Mouse (Mus musculus) ES-E14 (cell line): ENCODE measurements around the gene St6galnac3. TPM values are rescaled to one million over a fixed set of nuclear protein-coding genes. Genes with fewer than 3 reads are reported as not detected.

ENCODE experiments used
- DNase-seq: peaks from one replicate; pipeline ENCODE4 v3.0.0-alpha.2; 2013; ENCODE audit warnings: low read depth, low spot score
- H3K27ac ChIP-seq: 2 replicates; pipeline ENCODE4 v1.5.1; 2012; ENCODE audit warnings: low read depth, mild to moderate bottlenecking, low read length, moderate library complexity, mixed read lengths; ENCODE audit not compliant: poor library complexity, insufficient read depth, severe bottlenecking
- H3K36me3 ChIP-seq: 2 replicates; pipeline ENCODE4 v1.6.1; 2012; ENCODE audit warnings: mild to moderate bottlenecking, low read length, moderate library complexity, mixed read lengths; ENCODE audit not compliant: control insufficient read depth, poor library complexity, insufficient read depth, severe bottlenecking
- H3K4me1 ChIP-seq, 2 experiments: fragments of 150-350 bp in 1 of 2; sonication (generic) in 1 of 2; 2 replicates each; pipeline ENCODE4 v1.6.1; 2012; ENCODE audit warnings: low read length in 2 of 2, mild to moderate bottlenecking in 1 of 2, mixed read lengths in 1 of 2; ENCODE audit not compliant: control insufficient read depth in 2 of 2, insufficient read depth in 2 of 2, poor library complexity in 1 of 2
- H3K4me3 ChIP-seq, 2 experiments: fragments of 150-350 bp in 1 of 2; sonication (generic) in 1 of 2; 2 replicates each; pipeline ENCODE4 v1.5.1; 2012; ENCODE audit warnings: low read length in 2 of 2, low read depth in 1 of 2, mild to moderate bottlenecking in 1 of 2, mixed read lengths in 1 of 2; ENCODE audit not compliant: insufficient read depth in 1 of 2, poor library complexity in 1 of 2, severe bottlenecking in 1 of 2
- H3K9ac ChIP-seq: 2 replicates; pipeline ENCODE4 v1.6.1; 2012; ENCODE audit warnings: low read depth, mild to moderate bottlenecking, low read length, mixed read lengths; ENCODE audit not compliant: poor library complexity, insufficient read depth, severe bottlenecking
- H3K9me3 ChIP-seq: fragments of 150-350 bp; sonication (generic); 2 replicates; pipeline ENCODE4 v1.6.1; 2012; ENCODE audit warnings: low read depth, mild to moderate bottlenecking, low read length; ENCODE audit not compliant: control insufficient read depth, insufficient read depth
- CHD2 ChIP-seq: IDR thresholded peaks from 2 replicates; pipeline ENCODE4 v1.6.1; 2014; ENCODE audit warnings: mild to moderate bottlenecking, low read depth, low read length, inconsistent platforms
- HCFC1 ChIP-seq: IDR thresholded peaks from 2 replicates; pipeline ENCODE4 v1.6.1; 2012; ENCODE audit warnings: low read length, inconsistent platforms, borderline replicate concordance; ENCODE audit not compliant: insufficient read depth
- MAFK ChIP-seq: IDR thresholded peaks from 2 replicates; pipeline ENCODE4 v1.6.1; 2014; ENCODE audit warnings: mild to moderate bottlenecking, low read depth, low read length, inconsistent platforms; ENCODE audit not compliant: insufficient read depth
- ZC3H11A ChIP-seq: IDR thresholded peaks from 2 replicates; pipeline ENCODE4 v1.6.1; 2012; ENCODE audit warnings: low read depth, mild to moderate bottlenecking, inconsistent platforms, low read length, borderline replicate concordance
- ZNF384 ChIP-seq: IDR thresholded peaks from 2 replicates; pipeline ENCODE4 v1.6.1; 2012; ENCODE audit warnings: low read depth, low read length, inconsistent platforms
- in situ Hi-C, 2 experiments: fragments of 600-800 bp; cut with MboI; formaldehyde crosslinking; loops; one replicate each; pipeline ENCODE4 v1.15.1; 2025; ENCODE audit warnings: low sequenced_read_pairs in 2 of 2, inconsistent platforms in 1 of 2; ENCODE audit not compliant: unreplicated experiment in 2 of 2
- total RNA-seq: library from RNA; depleted of rRNA; stranded (reverse); fragments of 300-350 nt; gene quantifications from 2 replicates; pipeline ENCODE4 v1.2.3, GENCODE M21; 2012

St6galnac3 gene
- total RNA-seq, 1 experiment = 3.8 TPM

- no peak overlapping the region for H3K27ac ChIP-seq
- H3K36me3 ChIP-seq = no peaks in the 10 kb centered on the region
- 0 out of 2 replicates have a peak, but pooled peaks have one; percentile 30 for TF ChIP-seq ZC3H11A
- TF ChIP-seq HCFC1 = no peak
Measured at GRCm38 (mm10) chr3:153250598-153251257, 474.2 kb downstream of the St6galnac3 start.

GRCm38 (mm10) chr3:153248866-153249265 lies 476.1 kb downstream of the St6galnac3 start:
- H3K27ac ChIP-seq = no peak overlapping the region
- no peak for DNase-seq
- no peak for TF ChIP-seq HCFC1
- TF ChIP-seq MAFK = no peak
- no peak for TF ChIP-seq ZC3H11A
- no peak for TF ChIP-seq CHD2
- TF ChIP-seq ZNF384 = no peak
- H3K4me1 ChIP-seq = peaks cover 0 to 2% of the 10 kb centered on the region in 2 experiments; a peak in 1 of 4 replicates
- no peaks in the 10 kb centered on the region for H3K36me3 ChIP-seq
- in situ Hi-C loops = no loop called here
- no peak overlapping the region for H3K4me3 ChIP-seq
- H3K9me3 ChIP-seq = no peaks in the 10 kb centered on the region
- H3K9ac ChIP-seq = no peak overlapping the region

More at GRCm38 (mm10) chr3:153250598-153251257, 474.2 kb downstream of the St6galnac3 start:
- peaks cover 0 to 2% of the 10 kb centered on the region in 2 experiments; a peak in 1 of 4 replicates for H3K4me1 ChIP-seq
- DNase-seq = peak; percentile 87
- no peak overlapping the region for H3K4me3 ChIP-seq
- in situ Hi-C loops = no loop called here
- H3K9ac ChIP-seq = no peak overlapping the region
- no peaks in the 10 kb centered on the region for H3K9me3 ChIP-seq

DNA sequence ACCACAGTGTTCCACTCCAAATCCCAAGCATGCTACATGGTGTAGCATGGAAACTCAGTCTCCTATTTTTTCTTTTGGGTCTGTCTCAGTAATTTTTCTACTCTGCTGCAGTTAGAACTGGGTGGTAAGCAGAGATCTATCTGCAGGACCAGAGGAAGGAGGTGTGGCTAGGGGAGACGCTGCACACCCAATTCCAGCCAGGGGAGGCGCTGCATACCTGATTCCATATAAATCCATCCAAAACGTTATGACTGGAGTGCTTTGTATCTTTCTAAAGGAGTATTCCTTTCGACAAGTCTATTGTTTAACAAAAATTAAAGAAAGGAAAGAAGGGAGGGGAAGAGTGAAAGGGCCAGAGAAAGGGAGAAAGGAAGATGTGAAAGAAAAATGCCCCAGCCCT lies 476.9 kb downstream of the St6galnac3 start:
- no peak for DNase-seq
- no peak for TF ChIP-seq HCFC1
- TF ChIP-seq ZNF384 = no peak
- TF ChIP-seq MAFK = no peak
- TF ChIP-seq ZC3H11A = no peak
- no peak for TF ChIP-seq CHD2
- H3K9me3 ChIP-seq = no peaks in the 10 kb centered on the region
- no peak overlapping the region for H3K9ac ChIP-seq
- no peak overlapping the region for H3K4me3 ChIP-seq
- in situ Hi-C loops = no loop called here
- no peaks in the 10 kb centered on the region for H3K36me3 ChIP-seq
- H3K4me1 ChIP-seq = peaks cover 0 to 2% of the 10 kb centered on the region in 2 experiments; a peak in 1 of 4 replicates
- H3K27ac ChIP-seq = no peak overlapping the region

DNA sequence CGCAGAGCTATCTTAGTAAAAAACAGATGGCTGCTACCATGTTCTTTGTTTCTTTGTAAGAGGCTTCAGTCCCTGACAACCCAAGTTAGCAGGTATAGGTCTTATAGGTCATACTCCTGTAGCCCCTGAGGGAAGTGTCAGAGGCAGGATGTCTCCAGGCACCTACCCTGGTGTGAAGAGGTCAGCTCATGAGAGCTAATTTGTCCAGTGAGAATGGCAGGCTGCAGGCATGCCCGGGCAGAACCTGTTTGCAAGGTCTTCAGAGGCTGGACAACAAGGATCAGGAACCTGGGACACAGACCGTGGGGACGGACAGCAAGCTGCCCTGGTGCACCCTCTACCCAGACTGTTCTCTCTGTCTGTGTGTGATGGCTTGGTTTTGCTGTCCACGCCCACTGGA lies 482.4 kb downstream of the St6galnac3 start:
- H3K9me3 ChIP-seq = no peaks in the 10 kb centered on the region
- DNase-seq = no peak
- H3K36me3 ChIP-seq = no peaks in the 10 kb centered on the region
- H3K9ac ChIP-seq = no peak overlapping the region
- in situ Hi-C loops = no loop called here
- peaks cover 2 to 4% of the 10 kb centered on the region in 2 experiments; a peak in 1 of 4 replicates for H3K4me1 ChIP-seq
- no peak overlapping the region for H3K27ac ChIP-seq
- no peak overlapping the region for H3K4me3 ChIP-seq
- no peak for TF ChIP-seq MAFK
- no peak for TF ChIP-seq ZNF384
- TF ChIP-seq HCFC1 = no peak
- TF ChIP-seq CHD2 = no peak
- no peak for TF ChIP-seq ZC3H11A

DNA sequence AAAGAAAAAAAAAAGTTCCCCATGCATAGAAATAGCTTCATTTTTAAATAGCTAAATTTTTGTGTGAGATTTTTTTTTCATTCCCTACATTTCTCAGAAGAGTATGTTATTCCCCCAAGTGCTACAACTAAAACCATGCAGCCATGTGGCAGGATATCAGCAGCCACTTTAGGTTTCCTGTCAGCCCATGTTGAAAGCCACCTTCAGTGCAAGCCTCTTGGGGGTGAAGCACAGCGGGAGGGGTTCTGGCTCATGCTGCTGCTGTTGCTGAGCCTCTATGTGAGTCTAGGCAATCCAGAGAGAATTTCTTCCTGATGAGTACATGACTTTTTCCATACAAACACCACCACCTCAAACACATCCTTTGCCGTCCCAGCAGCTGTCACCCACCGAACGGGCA lies 483.8 kb downstream of the St6galnac3 start:
- no peak overlapping the region for H3K27ac ChIP-seq
- H3K9ac ChIP-seq = no peak overlapping the region
- H3K4me3 ChIP-seq = no peak overlapping the region
- H3K36me3 ChIP-seq = no peaks in the 10 kb centered on the region
- peaks cover 2 to 4% of the 10 kb centered on the region in 2 experiments; a peak in 1 of 4 replicates for H3K4me1 ChIP-seq
- in situ Hi-C loops = no loop called here
- TF ChIP-seq ZNF384 (no peak), MAFK (no peak), CHD2 (no peak), ZC3H11A (no peak), HCFC1 (no peak)
- H3K9me3 ChIP-seq = no peaks in the 10 kb centered on the region
- DNase-seq = no peak
